In the genomic region with DNA sequence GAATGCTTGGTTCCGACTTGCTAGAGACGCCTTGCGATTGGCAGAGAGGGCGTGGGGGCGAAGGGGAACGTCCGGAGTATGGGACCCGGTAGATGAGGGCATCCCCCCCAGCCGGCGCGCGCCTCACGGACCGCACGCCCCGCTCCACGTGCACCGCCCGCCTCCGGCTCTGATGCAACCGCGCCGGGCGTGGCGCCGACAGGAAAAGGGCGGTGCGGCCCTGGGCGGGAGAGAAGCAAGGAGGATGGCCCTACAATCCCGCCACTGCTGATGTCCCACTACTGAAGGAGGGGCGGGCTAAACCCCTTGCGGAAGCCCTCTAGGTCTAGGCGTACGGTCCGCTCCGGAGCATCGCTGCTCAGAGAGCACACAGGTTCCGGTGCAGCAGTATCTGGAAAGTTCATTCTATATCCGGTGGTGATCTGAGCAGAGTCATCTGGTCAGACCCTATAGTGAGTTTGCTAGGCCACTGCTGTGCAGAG, we compare ENCODE assay signal across 8 mouse cellular contexts. TPM values are rescaled to one million over a fixed set of nuclear protein-coding genes. Genes with fewer than 3 reads are reported as not detected.
DNase-seq lines count a peak whose midpoint lies in the region; ATAC-seq and TF ChIP-seq lines count a peak whose summit lies in the region.

No protein-coding gene starts in this region.

- peak overlapping the region; percentile 69 for H3K4me3 ChIP-seq in forebrain, embryonic 14.5 days (ENCODE audit: low read depth, low read length)
- H3K4me3 ChIP-seq in lung, adult 2 months (replicated peaks; ENCODE audit: extremely low read depth, low read depth, low read length) = peak overlapping the region; percentile 89
- peak overlapping the region; percentile 70 for H3K4me3 ChIP-seq in neural tube, embryonic 15.5 days (replicated peaks)

- H3K4me1 ChIP-seq in forebrain, embryonic 14.5 days (ENCODE audit: control insufficient read depth, insufficient read depth, low read length) = no peaks in the 10 kb centered on the region
- no peaks in the 10 kb centered on the region for H3K4me1 ChIP-seq in lung, adult 2 months (ENCODE audit: control insufficient read depth, insufficient read depth, low read length)
- peaks cover 11% of the 10 kb centered on the region for H3K4me1 ChIP-seq in neural tube, embryonic 15.5 days

- H3K9ac ChIP-seq in forebrain, embryonic 14.5 days (ENCODE audit: low read length) = peak overlapping the region; percentile 77
- H3K9ac ChIP-seq in neural tube, embryonic 15.5 days (replicated peaks) = peak overlapping the region; percentile 74

- H3K36me3 ChIP-seq in forebrain, embryonic 14.5 days (ENCODE audit: control insufficient read depth, insufficient read depth, low read length) = no peaks in the 10 kb centered on the region
- no peaks in the 10 kb centered on the region for H3K36me3 ChIP-seq in neural tube, embryonic 15.5 days

- peak; percentile 93 for ATAC-seq in forebrain, embryonic 14.5 days
- ATAC-seq in neural tube, embryonic 15.5 days (ENCODE audit: low FRiP score) = peak; percentile 94

- WGBS in forebrain, embryonic 14.5 days = under 1% methylated on average over 39 of the region's 39 CpGs
- WGBS in lung, adult 2 months = under 1% methylated on average over 38 of the region's 39 CpGs
- 1% methylated on average over 38 of the region's 39 CpGs for WGBS in neural tube, embryonic 15.5 days

- no peak for TF ChIP-seq CTCF in lung, adult 2 months (IDR thresholded peaks at IDR 0.05; ENCODE audit: insufficient read depth, low read length)

- H3K9me3 ChIP-seq in forebrain, embryonic 14.5 days (replicated peaks; ENCODE audit: control insufficient read depth, low read length) = no peaks in the 10 kb centered on the region
- H3K9me3 ChIP-seq in neural tube, embryonic 15.5 days (replicated peaks) = no peaks in the 10 kb centered on the region

- intact Hi-C loops in heart, postnatal 14 days (cut with DNase I) = no loop called here

- DNase-seq in ES-CJ7 (ENCODE audit: low read depth, low spot score) = peak; percentile 87
- DNase-seq in cerebellum, adult 11 months = peak; percentile 87
- peak; percentile 78 for DNase-seq in forebrain, embryonic 14.5 days (ENCODE audit: low spot score)
- peak; percentile 91 to 92 for DNase-seq in heart, postnatal 14 days
- DNase-seq in layer of hippocampus, adult 11-12 months (ENCODE audit: low spot score) = peak; percentile 85
- DNase-seq in lung, adult 2 months = peak; percentile 82
- DNase-seq in testis, postnatal 10 days (ENCODE audit: low spot score) = peak; percentile 92

- H3K4me2 ChIP-seq in forebrain, embryonic 14.5 days (ENCODE audit: low read length) = peak overlapping the region; percentile 97
- H3K4me2 ChIP-seq in neural tube, embryonic 15.5 days = peak overlapping the region; percentile 91

- peak overlapping the region; percentile 80 for H3K27ac ChIP-seq in forebrain, embryonic 14.5 days (ENCODE audit: low read depth, low read length)
- peak overlapping the region; percentile 88 for H3K27ac ChIP-seq in neural tube, embryonic 15.5 days (replicated peaks)

- no peaks in the 10 kb centered on the region for H3K27me3 ChIP-seq in forebrain, embryonic 14.5 days (replicated peaks; ENCODE audit: control insufficient read depth, insufficient read depth, low read length)
- no peaks in the 10 kb centered on the region for H3K27me3 ChIP-seq in neural tube, embryonic 15.5 days (replicated peaks)

- peak; percentile 49; the same call in 1 of the 2 replicates for TF ChIP-seq POLR2A in lung, adult 2 months (IDR thresholded peaks at IDR 0.05; ENCODE audit: borderline replicate concordance, extremely low read depth, low read depth, low read length)

RNA-seq across cellular contexts. Expression of gene Mthfd1l, which starts 0.7 kb away (rescaled TPM):
- polyA plus RNA-seq in forebrain, embryonic 14.5 days (2014; fragmentation: Nextera tagmentation; extraction: Ambion mirVana) = 3.9 and 4.0 TPM in 2 replicates
- 1 to 10 TPM; 1.5 to 1.7 TPM for total RNA-seq in heart, postnatal 14 days (2021)
- 1.1 and 1.2 TPM in 2 replicates for polyA plus RNA-seq in lung, adult 2 months (2012; rRNA removed)
- polyA plus RNA-seq in neural tube, embryonic 15.5 days (2015; fragmentation: Nextera tagmentation; extraction: Ambion mirVana) = 6.7 and 9.9 TPM in 2 replicates

Comparison
In these comparisons a context has a peak if more than half of its experiments do, and no peak if none do; other contexts are left out.
1. Peak in every context shown above with its lines: DNase-seq, ATAC-seq, H3K4me3 ChIP-seq and H3K27ac ChIP-seq.